Mouse (Mus musculus) spleen, adult 2 months (tissue): ENCODE data around the gene Bcor.

ENCODE experiments used
- CTCF ChIP-seq: fragments of 200-500 bp; IDR thresholded peaks from 2 replicates; pipeline ENCODE4 v1.5.1; 2011; ENCODE audit warnings: mild to moderate bottlenecking, inconsistent platforms; ENCODE audit not compliant: insufficient read depth, insufficient read length, insufficient replicate concordance; ENCODE audit errors: extremely low read depth
- POLR2A ChIP-seq: fragments of 200-500 bp; IDR thresholded peaks from 2 replicates; pipeline ENCODE4 v1.6.1; 2011; ENCODE audit warnings: low read depth, low read length, inconsistent platforms

DNA sequence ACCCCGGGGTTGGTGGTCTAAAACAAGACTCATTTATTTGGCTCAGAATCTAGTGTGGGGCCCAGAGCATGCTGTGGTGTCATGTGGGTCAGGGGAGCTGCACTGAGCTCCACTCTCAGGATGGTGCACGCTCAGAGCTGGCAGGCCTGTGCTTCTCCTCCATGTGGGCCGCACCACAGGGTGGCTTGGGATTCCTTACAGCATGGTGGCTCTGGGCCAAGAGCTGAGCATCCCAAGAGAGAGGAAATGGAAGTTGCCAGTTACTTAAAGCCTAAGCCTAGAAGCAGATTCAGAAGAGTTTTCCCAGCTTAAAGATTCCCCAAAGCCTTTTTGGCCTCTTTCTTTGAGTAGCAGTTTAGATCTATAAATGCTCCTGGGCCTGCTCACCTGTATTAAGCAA, 151.1 kb downstream of the Bcor start:
- no peak for TF ChIP-seq CTCF
- TF ChIP-seq POLR2A, result no peak
